Mouse (Mus musculus): ENCODE measurements around the gene Btbd35f29. TPM values are rescaled to one million over a fixed set of nuclear protein-coding genes. Genes with fewer than 3 reads are reported as not detected.

Btbd35f29 gene
- polyA plus RNA-seq, 1 experiment from 2014 or later, result not detected

Other genes starting within 250 kb of the Btbd35f29 start
- not detected in 2 replicates for gene Spin2f, start 136.2 kb downstream of the Btbd35f29 start, polyA plus RNA-seq (2015; fragmentation: Nextera tagmentation; extraction: Ambion mirVana)
- gene Btbd35f26, start 218.8 kb downstream of the Btbd35f29 start, polyA plus RNA-seq (2015; fragmentation: Nextera tagmentation; extraction: Ambion mirVana), result not detected in 2 replicates

All from kidney, embryonic 16.5 days (tissue).